Mouse (Mus musculus) lung, postnatal 0 days (tissue): ENCODE data around the gene Sec14l1. TPM values are rescaled to one million over a fixed set of nuclear protein-coding genes. Genes with fewer than 3 reads are reported as not detected.
A peak's percentile ranks its signal among the peaks of the same experiment; 100 is the strongest.

Experiments
- ATAC-seq: fragments of 200-750 bp; cut with Nextera tagmentation; 2 replicates; pipeline ENCODE4 v1.8.0; 2017; ENCODE audit warnings: moderate library complexity
- DNase-seq: peaks from one replicate; pipeline ENCODE4 v3.0.0-alpha.2; 2016; ENCODE audit warnings: low spot score
- H3K27ac ChIP-seq: fragments of 300-500 bp; sonication (generic); 2 replicates; pipeline ENCODE4 v1.5.1; 2014; ENCODE audit warnings: antibody characterized with exemption, mild to moderate bottlenecking, low read length, mixed read lengths
- H3K27me3 ChIP-seq: fragments of 300-500 bp; sonication (generic); replicated peaks from 2 replicates; pipeline ENCODE4 v1.6.1; 2014; ENCODE audit warnings: low read length, mixed read lengths; ENCODE audit not compliant: insufficient read depth
- H3K36me3 ChIP-seq: fragments of 300-500 bp; sonication (generic); 2 replicates; pipeline ENCODE4 v1.6.1; 2014; ENCODE audit warnings: low read length, mixed read lengths; ENCODE audit not compliant: insufficient read depth
- H3K4me1 ChIP-seq: fragments of 300-500 bp; sonication (generic); 2 replicates; pipeline ENCODE4 v1.6.1; 2014; ENCODE audit warnings: antibody characterized with exemption, low read depth, low read length, mixed read lengths; ENCODE audit not compliant: insufficient read depth
- H3K4me2 ChIP-seq: fragments of 300-500 bp; sonication (generic); replicated peaks from 2 replicates; pipeline ENCODE4 v1.6.1; 2014; ENCODE audit warnings: low read depth, mild to moderate bottlenecking, low read length, moderate library complexity, mixed read lengths
- H3K4me3 ChIP-seq: fragments of 300-500 bp; sonication (generic); 2 replicates; pipeline ENCODE4 v1.5.1; 2014; ENCODE audit warnings: low read depth, low read length
- H3K9ac ChIP-seq: fragments of 300-500 bp; sonication (generic); replicated peaks from 2 replicates; pipeline ENCODE4 v1.6.1; 2014; ENCODE audit warnings: low read depth, mild to moderate bottlenecking
- H3K9me3 ChIP-seq: fragments of 300-500 bp; sonication (generic); 2 replicates; pipeline ENCODE4 v1.6.1; 2016; ENCODE audit warnings: low read length, mixed read lengths
- CTCF ChIP-seq: IDR thresholded peaks from 2 replicates; pipeline ENCODE4 v1.5.1; 2016; ENCODE audit warnings: antibody characterized with exemption, mild to moderate bottlenecking
- EP300 ChIP-seq: IDR thresholded peaks from 2 replicates; pipeline ENCODE4 v1.6.1; 2016; ENCODE audit warnings: antibody characterized with exemption, mild to moderate bottlenecking, control low read depth
- WGBS: fragments of 180-500 bp; shearing (Covaris S2); extraction: QIAGEN DNeasy Blood & Tissue Kit; methylation state at CpG from one replicate; pipeline ENCODE4 v1.1.7; 2014; 5-methylcytosine and 5-hydroxymethylcytosine counted together
- polyA plus RNA-seq: library from polyadenylated mRNA; unstranded; fragments of >200 nt; fragmentation: Nextera tagmentation; extraction: Ambion mirVana; gene quantifications from 2 replicates; pipeline ENCODE4 v1.2.1, GENCODE M21; 2015

Gene Sec14l1
- polyA plus RNA-seq, 1 experiment from 2014 or later, result 62.4 TPM

DNA sequence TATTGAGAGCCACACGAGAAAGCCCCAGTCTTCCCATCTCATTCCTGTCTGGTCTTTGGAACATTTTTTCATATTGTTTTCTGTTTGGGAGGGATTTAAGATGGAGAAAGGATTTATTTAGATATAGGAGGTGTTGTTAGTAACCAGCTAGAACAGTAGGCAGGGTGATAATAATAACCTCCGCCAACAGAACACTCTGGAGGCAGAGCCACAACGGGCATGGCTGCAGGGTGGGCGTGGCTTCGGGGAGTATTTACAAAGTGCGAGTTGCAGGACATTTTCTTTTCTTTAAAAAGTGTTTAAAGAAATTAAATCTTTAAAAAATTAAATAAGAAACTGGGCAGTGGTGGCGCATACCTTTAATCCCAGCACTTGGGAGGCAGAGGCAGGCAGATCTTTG lies 9.1 kb upstream of the Sec14l1 start:
- H3K27ac ChIP-seq, result no peak overlapping the region
- no peaks in the 10 kb centered on the region for H3K27me3 ChIP-seq
- 80% methylated on average over 7 of the region's 7 CpGs for WGBS
- no peak for TF ChIP-seq EP300
- no peak for TF ChIP-seq CTCF
- H3K36me3 ChIP-seq, result no peaks in the 10 kb centered on the region
- no peak overlapping the region for H3K4me2 ChIP-seq
- ATAC-seq, result no peak
- peaks cover 17% of the 10 kb centered on the region for H3K4me1 ChIP-seq
- no peak overlapping the region for H3K4me3 ChIP-seq
- no peak overlapping the region for H3K9ac ChIP-seq
- no peak for DNase-seq
- H3K9me3 ChIP-seq, result no peaks in the 10 kb centered on the region

DNA sequence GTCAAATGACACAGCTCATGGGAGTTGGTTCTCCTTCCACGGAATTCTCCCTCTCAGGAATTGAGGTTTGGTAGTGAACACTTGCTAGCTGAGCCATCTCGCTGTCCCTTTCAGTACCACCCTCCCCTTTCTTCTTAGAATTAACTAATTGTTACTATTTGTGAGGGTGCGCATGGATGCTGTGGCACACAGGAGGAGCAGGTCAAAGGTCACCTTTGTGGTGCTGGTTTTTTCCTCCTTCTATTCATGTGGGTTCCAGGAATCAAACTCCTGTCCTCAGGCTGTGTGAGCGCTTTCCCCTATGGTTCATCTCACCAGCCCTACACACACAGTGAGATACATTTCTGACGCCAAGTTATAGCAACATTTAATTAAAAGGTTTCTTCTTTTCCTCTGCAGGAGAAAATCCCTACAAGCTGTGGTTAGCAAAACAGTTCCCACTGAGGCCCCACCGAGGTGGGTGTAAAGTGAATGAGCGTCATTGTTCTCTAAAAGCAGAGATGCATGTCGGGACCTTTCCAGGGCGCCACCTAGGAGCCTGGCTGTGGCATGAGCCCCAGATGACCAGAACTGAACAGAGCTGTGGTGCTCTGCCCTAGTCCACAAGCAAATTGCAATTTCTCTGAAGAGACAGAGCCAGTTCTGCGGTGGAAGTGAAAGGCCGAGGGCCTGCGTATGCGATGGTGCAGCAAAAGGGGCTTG lies 8.2 kb upstream of the Sec14l1 start:
- H3K27ac ChIP-seq, result no peak overlapping the region
- H3K36me3 ChIP-seq, result no peaks in the 10 kb centered on the region
- no peak for ATAC-seq
- no peak for DNase-seq
- TF ChIP-seq CTCF (peak; percentile 21; the same call in 1 of the 2 replicates), EP300 (no peak)
- 64% methylated on average over 13 of the region's 13 CpGs for WGBS
- no peak overlapping the region for H3K4me2 ChIP-seq
- no peaks in the 10 kb centered on the region for H3K27me3 ChIP-seq
- H3K4me1 ChIP-seq, result peaks cover 13% of the 10 kb centered on the region
- no peaks in the 10 kb centered on the region for H3K9me3 ChIP-seq
- H3K9ac ChIP-seq, result no peak overlapping the region
- no peak overlapping the region for H3K4me3 ChIP-seq

DNA sequence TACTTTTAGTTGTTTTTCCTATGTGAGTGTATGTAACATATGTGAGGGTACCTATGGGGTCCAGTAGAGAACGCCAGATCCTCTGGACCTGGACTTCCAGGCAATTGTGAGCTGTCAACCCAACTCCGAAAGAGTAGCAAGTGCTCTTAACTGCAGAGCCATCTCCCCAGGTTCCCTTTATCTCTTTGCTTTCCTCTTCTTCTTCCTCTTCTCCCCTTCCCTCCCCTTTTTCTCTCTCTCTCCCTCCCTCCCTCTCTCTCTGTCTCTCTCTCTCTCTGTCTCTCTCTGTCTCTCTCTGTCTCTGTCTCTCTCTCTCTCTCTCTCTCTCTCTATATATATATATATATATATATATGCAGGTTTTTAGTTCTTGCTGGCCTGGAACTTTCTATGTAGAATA lies 7.1 kb upstream of the Sec14l1 start:
- 92% methylated on average over 2 of the region's 2 CpGs for WGBS
- H3K4me2 ChIP-seq, result no peak overlapping the region
- H3K4me3 ChIP-seq, result no peak overlapping the region
- H3K9me3 ChIP-seq, result no peaks in the 10 kb centered on the region
- DNase-seq (no peak), ATAC-seq (no peak)
- peaks cover 13% of the 10 kb centered on the region for H3K4me1 ChIP-seq
- H3K27me3 ChIP-seq, result no peaks in the 10 kb centered on the region
- no peak overlapping the region for H3K27ac ChIP-seq
- no peaks in the 10 kb centered on the region for H3K36me3 ChIP-seq
- no peak for TF ChIP-seq EP300
- no peak for TF ChIP-seq CTCF
- H3K9ac ChIP-seq, result no peak overlapping the region

DNA sequence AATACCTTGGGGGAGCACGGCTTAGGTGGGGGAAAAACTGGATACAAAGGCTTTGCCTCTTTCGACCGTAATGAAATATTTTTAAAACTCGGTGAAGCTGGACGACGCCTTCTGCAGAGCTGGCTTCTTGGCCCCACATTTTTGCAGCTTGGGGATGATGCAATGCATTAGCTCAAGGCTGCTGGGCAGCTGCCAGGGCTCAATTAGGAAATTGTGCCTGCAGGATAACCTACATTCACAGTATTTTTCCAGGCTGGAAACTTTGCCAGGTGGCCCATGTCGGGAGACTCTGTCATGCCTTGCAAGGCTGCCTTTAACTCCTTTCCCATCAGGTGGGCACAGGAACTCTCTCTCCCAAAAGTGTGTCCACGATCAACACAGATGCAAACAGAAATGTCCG lies 6.4 kb upstream of the Sec14l1 start:
- Histone ChIP-seq H3K4me2 (no peak overlapping the region), H3K4me1 (peaks cover 10% of the 10 kb centered on the region), H3K27ac (peak overlapping the region; percentile 49), H3K36me3 (no peaks in the 10 kb centered on the region), H3K9me3 (no peaks in the 10 kb centered on the region), H3K9ac (no peak overlapping the region), H3K4me3 (no peak overlapping the region), H3K27me3 (no peaks in the 10 kb centered on the region)
- peak; percentile 47 for ATAC-seq
- TF ChIP-seq CTCF (no peak), EP300 (peak; percentile 67)
- peak; percentile 92 for DNase-seq
- 14% methylated on average over 9 of the region's 9 CpGs for WGBS

DNA sequence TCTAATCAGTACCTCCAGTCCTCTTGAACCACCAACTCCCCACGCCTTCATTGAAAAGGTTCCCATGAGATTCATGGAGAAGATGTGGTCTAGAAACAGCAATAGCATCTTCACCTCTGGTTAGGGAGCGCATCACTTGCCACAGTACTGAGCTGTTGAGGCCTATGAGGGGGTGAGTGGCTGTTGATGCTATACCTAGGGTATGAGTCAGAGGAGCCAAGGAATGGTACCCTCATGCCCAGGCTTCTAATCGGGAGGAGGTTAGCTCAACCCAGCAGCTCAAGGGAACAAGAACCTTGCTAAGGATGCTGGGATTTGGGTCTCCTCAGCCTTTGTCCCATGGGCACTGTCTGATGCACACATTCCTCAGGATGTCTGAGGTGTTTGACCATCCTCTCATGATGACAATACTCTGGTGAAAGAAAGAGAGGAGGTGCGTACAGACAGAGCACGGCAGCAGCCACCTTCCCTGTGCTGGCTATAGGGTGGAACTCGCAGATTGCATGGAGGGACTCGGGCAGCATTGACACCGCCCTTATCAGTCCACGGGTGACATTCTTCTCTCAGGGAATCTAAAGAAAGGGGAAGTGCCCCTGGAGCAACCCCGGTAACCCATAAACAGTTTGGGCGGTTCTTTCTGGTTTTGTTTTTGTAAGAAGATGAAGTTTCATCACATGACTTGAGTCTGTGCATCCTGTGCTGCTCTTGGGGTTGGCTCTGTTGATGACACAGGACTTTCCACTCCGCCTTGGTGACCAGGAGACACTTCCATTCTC lies 5.6 kb upstream of the Sec14l1 start:
- 61% methylated on average over 12 of the region's 12 CpGs for WGBS
- DNase-seq (peak; percentile 69), ATAC-seq (peak; percentile 25; the same call in 1 of the 2 replicates)
- Histone ChIP-seq H3K9ac (no peak overlapping the region), H3K9me3 (no peaks in the 10 kb centered on the region), H3K27ac (peak overlapping the region; percentile 49), H3K4me2 (no peak overlapping the region), H3K27me3 (no peaks in the 10 kb centered on the region), H3K36me3 (no peaks in the 10 kb centered on the region), H3K4me1 (peaks cover 12% of the 10 kb centered on the region), H3K4me3 (no peak overlapping the region)
- TF ChIP-seq EP300 (0 out of 2 replicates have a peak, but pooled peaks have one; percentile 23), CTCF (no peak)

DNA sequence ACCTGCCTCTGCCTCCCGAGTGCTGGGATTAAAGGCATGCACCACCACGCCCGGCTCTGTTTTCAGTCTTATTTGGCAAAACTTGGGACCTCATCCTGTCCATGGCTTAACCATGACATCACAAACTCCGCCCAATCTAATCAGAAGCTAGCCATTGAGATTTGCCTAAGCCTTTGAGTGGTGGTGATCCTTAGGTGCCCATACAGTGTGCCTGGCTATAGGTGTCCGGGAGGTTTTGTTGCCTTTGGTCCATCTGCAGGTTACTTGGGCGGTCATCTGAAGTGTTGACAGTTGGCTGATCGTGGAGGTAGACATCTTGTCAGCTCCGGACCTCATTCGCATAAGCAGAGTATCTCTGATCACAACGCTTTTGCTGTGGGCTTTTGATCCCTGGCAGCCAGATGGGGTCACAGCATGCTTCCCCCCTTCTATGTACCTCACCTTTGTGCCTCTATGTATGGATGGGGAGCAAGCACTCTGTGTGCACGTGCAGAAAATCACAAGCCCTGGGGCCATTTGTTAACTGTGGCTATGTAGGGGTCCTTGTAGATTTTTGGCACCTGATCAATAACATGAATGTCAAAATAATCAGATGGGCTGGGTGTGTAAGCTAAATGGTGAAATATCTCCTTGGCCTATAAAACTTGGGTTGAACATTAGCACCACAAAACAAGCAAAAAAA lies 2.9 kb upstream of the Sec14l1 start:
- H3K9ac ChIP-seq, result no peak overlapping the region
- H3K4me2 ChIP-seq, result no peak overlapping the region
- no peak overlapping the region for H3K27ac ChIP-seq
- H3K4me3 ChIP-seq, result no peak overlapping the region
- no peak for TF ChIP-seq CTCF
- no peak for TF ChIP-seq EP300
- H3K36me3 ChIP-seq, result no peaks in the 10 kb centered on the region
- ATAC-seq (no peak), DNase-seq (no peak)
- 81% methylated on average over 11 of the region's 11 CpGs for WGBS
- no peaks in the 10 kb centered on the region for H3K9me3 ChIP-seq
- H3K4me1 ChIP-seq, result peaks cover 18% of the 10 kb centered on the region
- no peaks in the 10 kb centered on the region for H3K27me3 ChIP-seq
